Mouse (Mus musculus) limb, embryonic 14.5 days (tissue): ENCODE data around the gene Smyd3. TPM values are rescaled to one million over a fixed set of nuclear protein-coding genes. Genes with fewer than 3 reads are reported as not detected.

Experiments used
- ATAC-seq: fragments of 200-750 bp; cut with Nextera tagmentation; 2 replicates; pipeline ENCODE4 v1.8.0; 2017; ENCODE audit warnings: low read depth, moderate number of reproducible peaks, moderate TSS enrichment; ENCODE audit not compliant: low FRiP score
- DNase-seq: peaks from one replicate; pipeline ENCODE4 v3.0.0-alpha.2; 2015; ENCODE audit warnings: low spot score
- H3K27ac ChIP-seq: fragments of 300-500 bp; sonication (generic); replicated peaks from 2 replicates; pipeline ENCODE4 v1.5.1; 2014; ENCODE audit warnings: low read depth, mild to moderate bottlenecking, low read length, moderate library complexity, mixed read lengths
- H3K27me3 ChIP-seq: fragments of 300-500 bp; sonication (generic); 2 replicates; pipeline ENCODE4 v1.6.1; 2014; ENCODE audit warnings: low read length, mixed read lengths; ENCODE audit not compliant: control insufficient read depth, insufficient read depth
- H3K36me3 ChIP-seq: fragments of 300-500 bp; sonication (generic); 2 replicates; pipeline ENCODE4 v1.6.1; 2014; ENCODE audit warnings: mild to moderate bottlenecking, low read length, moderate library complexity, mixed read lengths; ENCODE audit not compliant: control insufficient read depth, insufficient read depth
- H3K4me1 ChIP-seq: fragments of 300-500 bp; sonication (generic); 2 replicates; pipeline ENCODE4 v1.6.1; 2014; ENCODE audit warnings: antibody characterized with exemption, low read length, mixed read lengths; ENCODE audit not compliant: control insufficient read depth, insufficient read depth
- H3K4me2 ChIP-seq: fragments of 300-500 bp; sonication (generic); replicated peaks from 2 replicates; pipeline ENCODE4 v1.6.1; 2014; ENCODE audit warnings: low read depth, mild to moderate bottlenecking, low read length, moderate library complexity; ENCODE audit not compliant: severe bottlenecking
- H3K4me3 ChIP-seq: fragments of 300-500 bp; sonication (generic); replicated peaks from 2 replicates; pipeline ENCODE4 v1.5.1; 2014; ENCODE audit warnings: low read length
- H3K9ac ChIP-seq: fragments of 300-500 bp; sonication (generic); 2 replicates; pipeline ENCODE4 v1.6.1; 2014; ENCODE audit warnings: mild to moderate bottlenecking, low read depth, low read length, moderate library complexity; ENCODE audit not compliant: severe bottlenecking
- H3K9me3 ChIP-seq: fragments of 300-500 bp; sonication (generic); 2 replicates; pipeline ENCODE4 v1.6.1; 2016; ENCODE audit warnings: low read length; ENCODE audit not compliant: control insufficient read depth
- POLR2A ChIP-seq: fragments of 200-500 bp; IDR thresholded peaks from 2 replicates; pipeline ENCODE4 v1.8.0; 2012; ENCODE audit warnings: inconsistent platforms, mild to moderate bottlenecking, moderate library complexity, borderline replicate concordance; ENCODE audit not compliant: insufficient read depth, insufficient read length; ENCODE audit errors: extremely low read depth
- WGBS: fragments of 180-500 bp; shearing (Covaris S2); extraction: QIAGEN DNeasy Blood & Tissue Kit; methylation state at CpG from one replicate; pipeline ENCODE4 v1.1.7; 2014; 5-methylcytosine and 5-hydroxymethylcytosine counted together
- polyA plus RNA-seq, 2 experiments: library from polyadenylated mRNA; depleted of rRNA in 1 of 2; stranded (reverse) in 1 of 2; unstranded in 1 of 2; fragments of >200 nt; fragmentation: Nextera tagmentation in 1 of 2; extraction: Ambion mirVana in 1 of 2; gene quantifications; 2 replicates each; pipeline versions ENCODE4 v1.2.1 to v1.2.3; 2012 to 2014

Smyd3 gene
- polyA plus RNA-seq, 2 experiments: 9.8 to 21.5 TPM

DNA sequence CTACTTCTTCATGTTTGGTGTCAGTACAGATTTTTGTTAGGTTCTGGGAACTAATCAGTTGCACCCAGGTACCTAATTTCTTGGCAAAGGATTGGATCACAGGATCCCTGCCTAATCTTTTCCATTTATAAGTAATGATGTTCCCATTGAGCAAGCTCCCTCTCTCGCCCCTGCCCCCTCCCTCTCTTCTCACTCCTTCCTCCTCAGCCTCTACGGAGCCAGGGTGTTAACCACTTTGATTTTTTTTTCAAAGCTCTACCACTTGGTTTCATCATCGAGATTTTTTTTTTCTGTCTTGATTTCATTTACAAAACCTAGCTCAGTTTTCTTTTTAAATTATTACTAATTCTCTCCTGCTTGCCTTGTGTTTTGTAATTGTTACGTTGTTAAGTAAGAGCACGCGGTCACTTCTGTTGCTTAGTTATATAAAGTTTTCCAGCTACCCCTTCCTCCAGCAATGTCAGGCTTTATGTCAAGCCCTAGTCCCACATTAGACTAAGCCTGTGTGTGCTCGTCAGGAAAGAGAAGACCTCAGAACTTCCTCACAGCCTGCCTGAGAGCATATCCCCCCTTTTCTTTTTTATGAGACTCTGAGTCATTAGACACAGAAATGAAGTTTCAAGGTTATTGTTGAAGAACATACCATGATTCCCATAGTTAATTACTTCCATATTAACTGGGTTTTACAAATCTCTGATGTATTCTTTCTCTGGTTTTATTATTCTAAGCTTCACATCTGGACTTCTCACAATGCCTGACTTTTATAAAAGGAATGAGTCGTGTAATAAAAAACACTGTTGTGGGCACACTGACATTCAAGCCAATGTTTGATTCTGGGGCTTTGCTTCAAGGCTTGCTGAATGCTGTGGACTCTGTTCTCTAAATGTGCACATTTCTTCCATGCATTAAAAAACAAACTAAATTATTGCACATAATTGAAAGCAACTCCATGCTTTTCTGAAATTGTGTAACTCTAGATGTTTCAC lies 156.1 kb downstream of the Smyd3 start:
- H3K36me3 ChIP-seq: no peaks in the 10 kb centered on the region
- 30% methylated on average over 8 of the region's 8 CpGs for WGBS
- H3K9me3 ChIP-seq: no peaks in the 10 kb centered on the region
- 0 out of 2 replicates have a peak overlapping the region, but pooled peaks have one; percentile 33 for H3K27ac ChIP-seq
- peak; percentile 70; the same call in 1 of the 2 replicates for ATAC-seq
- H3K27me3 ChIP-seq: no peaks in the 10 kb centered on the region
- no peak for DNase-seq
- TF ChIP-seq POLR2A: no peak
- H3K4me3 ChIP-seq: no peak overlapping the region
- H3K4me2 ChIP-seq: no peak overlapping the region
- H3K9ac ChIP-seq: no peak overlapping the region
- peaks cover 8% of the 10 kb centered on the region for H3K4me1 ChIP-seq

DNA sequence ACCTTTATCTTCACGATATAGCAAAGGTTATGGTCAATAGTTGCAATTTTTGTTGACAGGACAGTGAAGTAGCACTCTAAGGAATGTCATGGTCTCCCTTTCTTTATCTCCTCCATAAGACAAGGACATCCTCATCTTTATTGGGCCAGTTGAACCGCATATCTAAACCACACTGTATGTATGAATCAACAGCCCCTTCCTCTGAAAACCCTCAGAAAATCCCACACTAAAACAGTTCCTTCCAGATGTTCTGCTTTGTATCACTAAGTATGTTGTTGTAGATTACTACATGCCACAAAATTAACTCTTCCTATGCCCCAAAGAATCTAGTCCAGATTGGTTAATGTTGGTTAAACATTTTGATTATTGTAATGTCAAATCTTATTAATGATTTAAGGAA lies 160.7 kb downstream of the Smyd3 start:
- no peak overlapping the region for H3K9ac ChIP-seq
- no peak for DNase-seq
- no peak overlapping the region for H3K4me3 ChIP-seq
- H3K4me1 ChIP-seq: peaks cover under 1% of the 10 kb centered on the region
- no peak for TF ChIP-seq POLR2A
- no peaks in the 10 kb centered on the region for H3K36me3 ChIP-seq
- no peak overlapping the region for H3K27ac ChIP-seq
- no peaks in the 10 kb centered on the region for H3K9me3 ChIP-seq
- H3K27me3 ChIP-seq: no peaks in the 10 kb centered on the region
- ATAC-seq: no peak
- WGBS: 89% methylated on average over 2 of the region's 2 CpGs
- H3K4me2 ChIP-seq: no peak overlapping the region

DNA sequence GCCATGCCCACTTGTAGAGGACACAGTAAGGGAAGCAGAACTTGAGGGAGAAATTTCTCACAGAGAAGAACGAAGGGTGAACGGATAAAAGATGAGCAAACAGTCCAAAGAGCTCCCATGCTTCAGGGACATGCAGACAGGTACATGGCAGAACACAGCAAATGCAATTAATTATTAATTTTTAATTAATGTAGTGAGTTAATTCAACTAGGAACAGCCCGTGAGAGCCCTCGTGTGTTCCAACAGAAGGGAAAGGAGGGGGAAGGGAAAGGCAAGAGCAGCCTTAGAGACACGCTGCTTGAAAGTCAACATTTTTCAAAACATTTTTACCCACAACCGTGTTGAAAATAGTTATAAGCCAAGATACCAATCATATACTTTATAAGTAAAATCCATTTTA lies 163.6 kb downstream of the Smyd3 start:
- no peak for TF ChIP-seq POLR2A
- no peak for DNase-seq
- WGBS: 86% methylated on average over 6 of the region's 6 CpGs
- Histone ChIP-seq H3K4me1 (no peaks in the 10 kb centered on the region), H3K4me2 (no peak overlapping the region), H3K27ac (no peak overlapping the region), H3K9ac (no peak overlapping the region), H3K9me3 (no peaks in the 10 kb centered on the region), H3K4me3 (no peak overlapping the region), H3K36me3 (no peaks in the 10 kb centered on the region), H3K27me3 (no peaks in the 10 kb centered on the region)
- ATAC-seq: no peak

- H3K4me2 ChIP-seq: no peak overlapping the region
- no peak for ATAC-seq
- DNase-seq: no peak
- H3K9me3 ChIP-seq: no peaks in the 10 kb centered on the region
- H3K36me3 ChIP-seq: no peaks in the 10 kb centered on the region
- no peaks in the 10 kb centered on the region for H3K4me1 ChIP-seq
- H3K9ac ChIP-seq: no peak overlapping the region
- TF ChIP-seq POLR2A: no peak
- no peak overlapping the region for H3K4me3 ChIP-seq
- WGBS: 65% methylated on average over 2 of the region's 2 CpGs
- no peak overlapping the region for H3K27ac ChIP-seq
- H3K27me3 ChIP-seq: no peaks in the 10 kb centered on the region
Measured at GRCm38 (mm10) chr1:179345318-179345925, 172.4 kb downstream of the Smyd3 start.

GRCm38 (mm10) chr1:179343426-179343825 lies 174.4 kb downstream of the Smyd3 start:
- Histone ChIP-seq H3K27me3 (no peaks in the 10 kb centered on the region), H3K9ac (no peak overlapping the region), H3K36me3 (no peaks in the 10 kb centered on the region), H3K4me3 (no peak overlapping the region), H3K9me3 (no peaks in the 10 kb centered on the region), H3K4me1 (peaks cover 8% of the 10 kb centered on the region), H3K27ac (no peak overlapping the region), H3K4me2 (no peak overlapping the region)
- no peak for DNase-seq
- whole genome bisulfite sequencing: 91% methylated on average over 17 of the region's 17 CpGs
- no peak for ATAC-seq
- TF ChIP-seq POLR2A: no peak
